Mouse (Mus musculus) gastrocnemius, postnatal 4 days (tissue): ENCODE data around the gene Olfr1447. TPM values are rescaled to one million over a fixed set of nuclear protein-coding genes. Genes with fewer than 3 reads are reported as not detected.

Experiments used
- DNase-seq, 2 experiments: peaks; one replicate each; pipeline ENCODE4 v3.0.0; 2021 to 2022; ENCODE audit warnings: low spot score in 2 of 2, mixed read lengths in 2 of 2
- long read RNA-seq, 2 experiments: library from polyadenylated mRNA; stranded (forward); transcript quantifications; one replicate each; pipeline ENCODE4 v2.0.0; 2021
- total RNA-seq, 2 experiments: library from RNA; stranded (reverse); gene quantifications; 2 replicates each; pipeline ENCODE4 v1.2.3; 2021

Olfr1447 gene
- not detected for total RNA-seq
- long read RNA-seq, experiment 1 = 0 reads
- long read RNA-seq, experiment 2 = 0 reads

- DNase-seq = no peak
These were observed at the start of gene Olfr1447 for GRCm38 (mm10) chr19:12903643-12904042. Gene Olfr1447, minus strand, starts transcription at chr19:12903743.

DNA sequence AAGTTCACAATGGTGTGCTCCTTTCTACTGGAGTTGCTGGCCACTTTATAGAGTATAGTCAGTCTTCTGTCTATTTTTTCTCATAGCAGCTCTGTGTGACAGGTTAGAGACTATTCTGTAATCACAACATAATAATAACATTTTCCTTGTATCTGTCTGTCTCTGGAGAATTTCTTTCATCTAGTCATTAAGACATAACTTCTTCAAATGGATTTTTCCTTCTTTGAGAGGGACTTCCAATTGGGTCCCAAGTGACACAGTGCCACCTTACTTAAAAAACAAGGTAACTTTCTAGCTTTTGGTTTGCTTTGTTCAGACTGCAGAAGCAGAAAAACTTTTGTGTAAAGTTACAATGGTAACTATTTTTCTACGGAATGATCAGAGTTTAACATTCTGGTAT lies 46.4 kb upstream of the Olfr1447 start, which contains the start of gene Olfr1450:
TSS of gene Olfr1450 (plus strand) at position 301 of the 400 bp plus-strand sequence.
- DNase-seq = no peak

- DNase-seq = no peak
These were observed 27.0 kb upstream of the Olfr1447 start, which contains the start of gene Olfr1449 for GRCm38 (mm10) chr19:12930540-12930939. Gene Olfr1449, plus strand, starts transcription at chr19:12930840.

DNA sequence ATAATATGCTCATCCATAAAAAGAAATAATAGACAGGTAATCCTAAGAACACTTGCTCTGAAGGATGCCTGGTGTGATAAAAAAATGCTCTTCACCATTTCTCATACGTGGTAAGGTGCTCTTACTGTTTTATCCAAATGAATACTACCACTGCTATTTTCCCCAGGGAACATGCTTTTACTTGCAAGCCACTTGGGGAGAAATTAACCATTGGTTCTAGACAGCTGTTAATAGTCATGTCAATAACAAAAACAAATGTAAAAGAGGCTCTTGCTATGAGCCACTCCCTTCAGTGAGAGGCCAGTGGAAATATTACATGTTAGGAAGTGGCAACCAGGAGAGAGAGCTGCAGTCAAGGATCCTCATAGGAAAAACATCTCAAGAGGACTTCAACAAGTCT lies 20.8 kb upstream of the Olfr1447 start, which contains the start of gene Olfr1448:
TSS of gene Olfr1448 (minus strand) at position 101 of the 400 bp plus-strand sequence.
- no peak for DNase-seq

- no peak for DNase-seq
These were observed 10.1 kb downstream of the Olfr1447 start, which contains the start of gene Olfr1446 for GRCm38 (mm10) chr19:12893424-12893823. Gene Olfr1446, minus strand, starts transcription at chr19:12893524.

- no peak for DNase-seq
These were observed 20.0 kb downstream of the Olfr1447 start, which contains the start of gene Olfr1445 for GRCm38 (mm10) chr19:12883555-12883954. Gene Olfr1445, plus strand, starts transcription at chr19:12883855.

- DNase-seq = no peak
These were observed 46.6 kb downstream of the Olfr1447 start, which contains the start of gene Olfr1444 for GRCm38 (mm10) chr19:12856983-12857382. Gene Olfr1444, plus strand, starts transcription at chr19:12857283.

Other genes with a start within 250 kb of the Olfr1447 start
- gene Olfr1442, start 233.3 kb downstream of the Olfr1447 start, total RNA-seq = not detected
- not detected for gene Olfr1443, start 225.6 kb downstream of the Olfr1447 start, total RNA-seq
- gene Keg1, start 208.0 kb downstream of the Olfr1447 start, total RNA-seq = under 1 TPM in 1 of 2 experiments, not detected in 1; 0.49 TPM
- 1 to 10 TPM; 2.6 to 3.8 TPM for gene Cntf, start 138.1 kb downstream of the Olfr1447 start, total RNA-seq
- 10 to 100 TPM; 62.2 to 71.0 TPM for gene Zfp91, start 107.6 kb downstream of the Olfr1447 start, total RNA-seq
- gene Lpxn, start 107.5 kb downstream of the Olfr1447 start, total RNA-seq = 1 to 10 TPM; 1.5 to 1.9 TPM
- not detected for gene Gm5244, start 57.1 kb downstream of the Olfr1447 start, total RNA-seq
- gene Olfr1444, start 46.5 kb downstream of the Olfr1447 start, total RNA-seq = not detected
- gene Olfr1445, start 19.9 kb downstream of the Olfr1447 start, total RNA-seq = not detected
- gene Olfr1446, start 10.2 kb downstream of the Olfr1447 start, total RNA-seq = not detected
- not detected for gene Olfr1448, start 20.7 kb upstream of the Olfr1447 start, total RNA-seq
- not detected for gene Olfr1449, start 27.1 kb upstream of the Olfr1447 start, total RNA-seq
- not detected for gene Olfr1450, start 46.5 kb upstream of the Olfr1447 start, total RNA-seq
- not detected for gene Olfr1451, start 91.3 kb upstream of the Olfr1447 start, total RNA-seq
- gene Olfr1453, start 124.6 kb upstream of the Olfr1447 start, total RNA-seq = not detected
- gene Olfr1454, start 156.9 kb upstream of the Olfr1447 start, total RNA-seq = not detected
- not detected for gene Olfr1457, start 194.1 kb upstream of the Olfr1447 start, total RNA-seq
- gene Olfr1458, start 203.0 kb upstream of the Olfr1447 start, total RNA-seq = not detected
- gene Olfr1459, start 245.8 kb upstream of the Olfr1447 start, total RNA-seq = under 1 TPM; 0.02 to 0.03 TPM